Mouse (Mus musculus) kidney, postnatal 4 days (tissue): ENCODE measurements at regions not wholly inside any gene's neighbourhood (a gene's known extent, or its start where the extent isn't known, plus 50 kb on each side); places are given as distances from the start of the nearest gene placed in this dataset.
A peak's percentile ranks its signal among the peaks of the same experiment; 100 is the strongest.

ENCODE experiments used
- DNase-seq, 2 experiments: peaks; one replicate each; pipeline ENCODE4 v3.0.0; 2021; ENCODE audit warnings: mixed read lengths in 2 of 2

GRCm38 (mm10) chrX:57711914-57712313, 208.4 kb upstream of the Gpr101 start:
- DNase-seq, result no peak

- DNase-seq, result no peak
These were observed 205.7 kb upstream of the Gpr101 start for GRCm38 (mm10) chrX:57709115-57709877.

- DNase-seq, result no peak
These were observed 204.9 kb upstream of the Gpr101 start for GRCm38 (mm10) chrX:57708501-57708900.

- DNase-seq, result no peak
These were observed 204.4 kb upstream of the Gpr101 start for GRCm38 (mm10) chrX:57707932-57708331.

- DNase-seq, result no peak
These were observed 203.2 kb upstream of the Gpr101 start for GRCm38 (mm10) chrX:57706683-57707308.

GRCm38 (mm10) chrX:57692506-57692905, 188.9 kb upstream of the Gpr101 start:
- DNase-seq, result no peak

- DNase-seq, result no peak
These were observed 173.2 kb upstream of the Gpr101 start for GRCm38 (mm10) chrX:57676764-57677163.

GRCm38 (mm10) chrX:57674955-57675354, 171.4 kb upstream of the Gpr101 start:
- DNase-seq, result peak; percentile 53 to 54

- no peak for DNase-seq
These were observed 156.0 kb upstream of the Gpr101 start for GRCm38 (mm10) chrX:57659571-57659970.

- DNase-seq, result no peak
These were observed 152.5 kb upstream of the Gpr101 start for GRCm38 (mm10) chrX:57656035-57656434.

- no peak for DNase-seq
These were observed 151.9 kb upstream of the Gpr101 start for GRCm38 (mm10) chrX:57655483-57655882.
